Mouse (Mus musculus) stomach, embryonic 14.5 days (tissue): ENCODE results near the gene Ctdsp2. TPM values are rescaled to one million over a fixed set of nuclear protein-coding genes. Genes with fewer than 3 reads are reported as not detected.

Experiments used
- ATAC-seq: fragments of 200-750 bp; cut with Nextera tagmentation; 2 replicates; pipeline ENCODE4 v1.8.0; 2017; ENCODE audit warnings: low read depth, moderate TSS enrichment; ENCODE audit not compliant: insufficient number of reproducible peaks, insufficient read depth, low FRiP score
- H3K27ac ChIP-seq: fragments of 300-500 bp; sonication (generic); 2 replicates; pipeline ENCODE4 v1.5.1; 2014; ENCODE audit warnings: mild to moderate bottlenecking, low read length, moderate library complexity, mixed read lengths
- H3K27me3 ChIP-seq: fragments of 300-500 bp; sonication (generic); 2 replicates; pipeline ENCODE4 v1.6.1; 2014; ENCODE audit warnings: low read length, control low read depth, mixed read lengths; ENCODE audit not compliant: control insufficient read depth, insufficient read depth
- H3K36me3 ChIP-seq: fragments of 300-500 bp; sonication (generic); 2 replicates; pipeline ENCODE4 v1.6.1; 2014; ENCODE audit warnings: mild to moderate bottlenecking, control low read depth, low read length, moderate library complexity, mixed read lengths; ENCODE audit not compliant: control insufficient read depth, insufficient read depth
- H3K4me1 ChIP-seq: fragments of 300-500 bp; sonication (generic); 2 replicates; pipeline ENCODE4 v1.6.1; 2014; ENCODE audit warnings: low read length, control low read depth, mixed read lengths; ENCODE audit not compliant: control insufficient read depth, insufficient read depth
- H3K4me2 ChIP-seq: fragments of 300-500 bp; sonication (generic); replicated peaks from 2 replicates; pipeline ENCODE4 v1.6.1; 2014; ENCODE audit warnings: low read depth, low read length, control low read depth
- H3K4me3 ChIP-seq: fragments of 300-500 bp; sonication (generic); 2 replicates; pipeline ENCODE4 v1.5.1; 2014; ENCODE audit warnings: low read depth, low read length, control low read depth
- H3K9ac ChIP-seq: fragments of 300-500 bp; sonication (generic); replicated peaks from 2 replicates; pipeline ENCODE4 v1.6.1; 2014; ENCODE audit warnings: low read depth, mild to moderate bottlenecking, control low read depth, low read length, moderate library complexity, mixed read lengths
- H3K9me3 ChIP-seq: fragments of 300-500 bp; sonication (generic); 2 replicates; pipeline ENCODE4 v1.6.1; 2016; ENCODE audit warnings: low read depth, low read length, control low read depth; ENCODE audit not compliant: control insufficient read depth
- WGBS: fragments of 180-500 bp; shearing (Covaris S2); extraction: QIAGEN DNeasy Blood & Tissue Kit; methylation state at CpG from one replicate; pipeline ENCODE4 v1.1.7; 2014; 5-methylcytosine and 5-hydroxymethylcytosine counted together
- polyA plus RNA-seq: library from polyadenylated mRNA; unstranded; fragments of >200 nt; fragmentation: Nextera tagmentation; extraction: Ambion mirVana; gene quantifications from 2 replicates; pipeline ENCODE4 v1.2.1, GENCODE M21; 2014

Gene Ctdsp2
- polyA plus RNA-seq, 1 experiment from 2014 or later = 107 TPM

DNA sequence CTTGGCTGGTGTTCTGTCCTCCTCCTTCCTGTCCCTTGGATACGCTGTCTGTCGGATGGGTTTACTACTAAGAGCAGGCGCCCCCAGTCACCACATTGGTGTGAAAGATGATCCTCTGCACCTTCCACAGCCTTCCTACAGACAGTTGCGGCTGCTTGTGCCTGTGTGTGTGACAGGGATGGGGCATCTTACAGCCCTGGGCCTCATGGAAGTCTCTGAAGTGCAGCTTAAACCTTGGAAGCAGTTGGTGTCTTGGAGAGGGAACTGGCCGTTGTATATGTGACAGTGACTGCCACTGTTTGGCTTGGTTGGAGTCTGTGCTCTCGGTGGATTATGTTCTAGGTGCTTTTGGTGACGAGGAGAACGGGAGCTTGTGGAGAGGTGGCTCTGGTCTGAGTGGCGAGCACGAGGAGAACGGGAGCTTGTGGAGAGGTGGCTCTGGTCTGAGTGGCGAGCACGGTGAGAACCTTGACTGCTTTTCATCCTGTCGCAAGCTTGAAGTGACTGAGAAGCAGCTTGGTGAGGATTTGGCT is 4.7 kb downstream of the Ctdsp2 start:
- H3K4me3 ChIP-seq = peak overlapping the region; percentile 98; the same call in 1 of the 2 replicates
- no peaks in the 10 kb centered on the region for H3K9me3 ChIP-seq
- H3K27me3 ChIP-seq = no peaks in the 10 kb centered on the region
- H3K9ac ChIP-seq = 0 out of 2 replicates have a peak overlapping the region, but pooled peaks have one; percentile 21
- no peak for ATAC-seq
- H3K27ac ChIP-seq = peak overlapping the region; percentile 35; the same call in 1 of the 2 replicates
- H3K4me2 ChIP-seq = peak overlapping the region; percentile 98
- 39% methylated on average over 14 of the region's 14 CpGs for WGBS
- H3K4me1 ChIP-seq = peaks cover 76% of the 10 kb centered on the region
- peaks cover 4% of the 10 kb centered on the region; the same call in 1 of the 2 replicates for H3K36me3 ChIP-seq

DNA sequence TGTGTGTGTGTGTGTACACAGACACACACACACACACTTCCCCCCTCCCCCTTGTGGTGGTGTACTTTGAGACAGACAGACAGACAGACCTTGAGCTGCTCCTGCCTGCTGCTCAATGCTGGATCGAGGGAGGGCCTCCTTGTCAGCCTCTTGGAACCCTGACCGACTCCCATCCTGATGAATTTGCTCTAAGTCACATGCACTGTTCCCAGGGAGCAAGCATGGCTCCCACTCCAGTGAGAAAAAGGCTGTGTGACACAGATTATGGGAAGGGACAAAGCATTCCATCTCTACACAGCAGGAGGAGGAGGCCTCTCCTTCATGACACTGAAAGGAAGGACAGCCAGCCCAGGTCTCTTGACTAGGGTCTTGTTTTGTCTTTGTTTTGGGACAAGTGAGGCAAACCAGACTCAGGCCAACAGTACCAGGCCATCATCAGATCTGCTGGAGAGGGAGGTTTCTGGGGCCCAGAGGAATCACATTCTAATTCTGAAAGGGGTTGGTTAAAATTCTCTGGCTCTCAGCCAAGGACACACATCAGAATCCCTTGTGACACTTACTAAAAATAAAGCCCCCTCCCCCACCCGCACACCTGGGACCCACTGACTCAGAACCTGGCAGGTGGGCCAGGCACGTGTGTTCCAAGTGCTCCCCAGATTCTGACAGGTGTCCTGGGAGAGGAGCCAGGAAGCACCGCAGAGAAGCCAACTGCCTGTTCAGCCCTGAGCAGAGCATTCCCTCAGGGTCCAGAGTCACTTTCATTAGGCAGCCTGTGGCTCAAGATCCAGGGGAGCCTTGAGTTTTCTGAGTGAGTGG is 5.9 kb downstream of the Ctdsp2 start:
- 18% methylated on average over 5 of the region's 5 CpGs for WGBS
- ATAC-seq = no peak
- Histone ChIP-seq H3K9me3 (no peaks in the 10 kb centered on the region), H3K4me1 (peaks cover 83% of the 10 kb centered on the region), H3K27ac (peak overlapping the region; percentile 35; the same call in 1 of the 2 replicates), H3K27me3 (no peaks in the 10 kb centered on the region), H3K4me3 (no peak overlapping the region), H3K36me3 (peaks cover 4% of the 10 kb centered on the region; the same call in 1 of the 2 replicates), H3K4me2 (peak overlapping the region; percentile 98; the same call in 1 of the 2 replicates), H3K9ac (no peak overlapping the region)

GRCm38 (mm10) chr10:126985127-126985526 is 6.6 kb downstream of the Ctdsp2 start:
- 82% methylated on average over 4 of the region's 4 CpGs for WGBS
- H3K27ac ChIP-seq = peak overlapping the region; percentile 35
- H3K9ac ChIP-seq = no peak overlapping the region

DNA sequence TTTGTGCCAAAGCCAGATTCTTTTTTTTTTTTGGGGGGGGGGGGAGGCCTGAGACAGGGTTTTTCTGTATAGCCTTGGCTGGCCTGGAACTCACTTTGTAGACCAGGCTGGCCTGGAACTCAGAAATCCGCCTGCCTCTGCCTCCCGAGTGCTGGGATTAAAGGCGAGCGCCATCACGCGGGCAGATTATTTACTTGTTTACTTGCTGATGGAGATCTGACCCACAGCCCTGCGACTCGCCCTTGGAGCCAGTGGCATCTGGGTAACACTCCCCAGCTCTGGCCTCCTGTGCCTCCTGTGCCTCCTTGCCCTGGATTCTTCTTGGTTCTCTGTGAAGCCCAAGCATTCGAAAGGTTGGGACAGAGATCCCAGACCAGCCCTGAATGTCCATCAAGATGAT is 7.1 kb downstream of the Ctdsp2 start:
- Histone ChIP-seq H3K4me3 (no peak overlapping the region), H3K4me2 (no peak overlapping the region), H3K4me1 (peaks cover 86% of the 10 kb centered on the region), H3K9ac (no peak overlapping the region), H3K9me3 (no peaks in the 10 kb centered on the region), H3K36me3 (peaks cover 4% of the 10 kb centered on the region; the same call in 1 of the 2 replicates), H3K27me3 (no peaks in the 10 kb centered on the region), H3K27ac (peak overlapping the region; percentile 86)
- no peak for ATAC-seq
- WGBS = 91% methylated on average over 9 of the region's 9 CpGs

More at GRCm38 (mm10) chr10:126985127-126985526, 6.6 kb downstream of the Ctdsp2 start:
- Histone ChIP-seq H3K4me2 (no peak overlapping the region), H3K9me3 (no peaks in the 10 kb centered on the region), H3K4me3 (no peak overlapping the region), H3K27me3 (no peaks in the 10 kb centered on the region), H3K4me1 (peaks cover 85% of the 10 kb centered on the region), H3K36me3 (peaks cover 4% of the 10 kb centered on the region; the same call in 1 of the 2 replicates)
- ATAC-seq = no peak

DNA sequence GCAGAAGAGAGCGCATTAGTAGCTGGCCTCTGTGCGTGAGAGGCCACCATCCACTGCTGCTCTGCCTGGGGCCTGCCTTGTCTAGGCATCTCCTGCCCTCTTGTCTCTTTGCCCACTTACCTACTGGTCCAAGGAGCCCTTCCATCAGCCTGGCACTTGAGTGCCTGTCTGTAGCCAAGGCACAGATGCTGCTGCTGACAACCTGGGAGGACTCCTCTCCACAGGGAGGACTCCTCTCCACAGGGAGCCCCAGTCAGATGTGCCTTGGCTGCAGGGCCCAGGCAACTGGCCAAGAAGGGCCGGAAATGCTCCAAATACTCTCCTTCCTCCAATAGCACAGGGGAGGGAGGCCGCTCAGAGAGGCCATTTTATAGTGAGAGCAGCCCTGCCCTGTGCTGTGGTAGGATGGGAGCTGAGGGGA is 8.0 kb downstream of the Ctdsp2 start:
- H3K4me2 ChIP-seq = peak overlapping the region; percentile 20; the same call in 1 of the 2 replicates
- 40% methylated on average over 4 of the region's 4 CpGs for whole genome bisulfite sequencing
- H3K36me3 ChIP-seq = peaks cover 8% of the 10 kb centered on the region; the same call in 1 of the 2 replicates
- H3K9me3 ChIP-seq = no peaks in the 10 kb centered on the region
- peak; percentile 42; the same call in 1 of the 2 replicates for ATAC-seq
- H3K4me3 ChIP-seq = 0 out of 2 replicates have a peak overlapping the region, but pooled peaks have one; percentile 2
- peak overlapping the region; percentile 86 for H3K27ac ChIP-seq
- no peaks in the 10 kb centered on the region for H3K27me3 ChIP-seq
- peak overlapping the region; percentile 6; the same call in 1 of the 2 replicates for H3K9ac ChIP-seq
- peaks cover 77% of the 10 kb centered on the region for H3K4me1 ChIP-seq

DNA sequence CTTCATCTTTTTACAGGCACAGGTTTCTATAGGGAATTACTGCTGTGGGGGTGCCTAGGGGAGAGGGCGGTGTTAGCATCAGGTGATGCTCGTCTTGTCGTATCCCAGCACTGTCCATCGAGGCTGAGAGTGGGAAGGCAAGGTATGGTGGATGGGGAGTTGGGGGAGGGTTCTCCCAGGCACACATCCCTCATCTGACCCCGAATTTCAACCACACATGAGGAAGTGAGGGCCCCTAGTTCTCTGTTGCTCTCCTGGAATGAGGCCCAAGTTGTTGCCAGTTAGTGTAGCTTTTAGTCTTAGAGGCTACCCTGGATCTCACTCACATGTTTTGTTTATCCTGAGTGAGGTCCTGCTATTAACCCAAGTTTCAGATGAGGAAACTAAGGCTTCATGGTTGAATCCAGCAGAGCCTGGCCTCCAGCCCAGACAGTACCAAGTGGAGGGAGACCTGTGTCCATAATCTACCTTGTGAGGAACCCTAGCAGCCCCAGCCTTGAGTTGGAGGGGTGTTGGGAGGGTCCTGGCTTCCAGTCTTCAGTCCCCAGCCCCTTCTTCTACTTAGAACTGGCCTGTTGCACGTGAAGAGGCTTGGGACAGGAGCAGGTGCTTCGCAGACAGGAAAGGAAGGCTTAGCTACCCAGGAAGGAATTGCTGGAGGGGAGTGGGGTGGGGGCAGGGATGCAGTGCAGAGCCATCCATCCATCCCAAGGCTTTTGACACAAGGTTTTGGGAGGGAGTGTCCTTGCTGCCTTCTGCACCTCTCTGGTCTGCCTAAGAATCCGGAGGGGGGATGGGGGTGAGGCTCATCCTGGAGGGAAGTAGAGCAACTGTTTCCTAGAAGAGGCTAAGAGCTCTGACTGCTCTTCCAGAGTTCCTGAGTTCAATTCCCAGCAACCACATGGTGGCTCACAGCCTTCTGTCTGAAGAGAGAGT is 8.9 kb downstream of the Ctdsp2 start:
- Histone ChIP-seq H3K27me3 (no peaks in the 10 kb centered on the region), H3K9me3 (no peaks in the 10 kb centered on the region), H3K9ac (no peak overlapping the region), H3K4me2 (peak overlapping the region; percentile 20; the same call in 1 of the 2 replicates), H3K36me3 (peaks cover 17% of the 10 kb centered on the region), H3K4me3 (0 out of 2 replicates have a peak overlapping the region, but pooled peaks have one; percentile 2), H3K4me1 (peaks cover 68% of the 10 kb centered on the region), H3K27ac (peak overlapping the region; percentile 86)
- 47% methylated on average over 8 of the region's 8 CpGs for WGBS
- no peak for ATAC-seq

DNA sequence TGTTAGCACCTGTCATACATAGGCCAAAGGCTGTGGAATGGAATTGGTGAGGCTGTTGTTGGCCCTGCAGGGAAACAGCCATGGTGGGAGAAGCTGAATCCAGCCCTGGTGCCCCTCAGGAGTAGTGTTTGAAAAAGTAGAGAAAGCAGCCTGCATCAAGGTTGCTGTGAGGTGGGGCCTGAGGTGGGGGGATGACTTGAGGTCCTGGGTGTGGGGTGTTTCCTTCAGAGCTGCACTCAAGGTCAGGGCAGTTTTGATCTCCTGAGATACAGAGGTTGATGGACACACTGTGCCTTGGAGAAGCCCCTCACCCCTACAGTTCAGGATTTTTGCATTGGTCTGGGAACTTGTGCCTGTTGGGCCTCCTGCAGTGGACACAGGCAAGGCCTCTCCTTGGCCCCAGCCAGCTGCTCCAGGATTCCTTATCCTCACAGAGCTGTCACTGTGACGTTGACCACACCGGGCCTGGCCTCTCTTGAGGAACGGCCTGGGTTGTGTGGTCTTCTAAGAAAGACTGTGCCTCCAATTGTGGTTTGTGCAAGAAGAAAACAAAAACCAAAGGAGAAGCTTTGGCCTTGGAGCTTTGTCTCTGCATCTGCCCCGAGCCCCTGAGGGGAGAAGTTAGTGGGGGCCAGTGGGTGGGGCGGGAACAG is 10.1 kb downstream of the Ctdsp2 start:
- peak overlapping the region; percentile 58; the same call in 1 of the 2 replicates for H3K27ac ChIP-seq
- no peaks in the 10 kb centered on the region for H3K27me3 ChIP-seq
- no peaks in the 10 kb centered on the region for H3K9me3 ChIP-seq
- H3K36me3 ChIP-seq = peaks cover 29% of the 10 kb centered on the region
- 60% methylated on average over 5 of the region's 5 CpGs for WGBS
- no peak overlapping the region for H3K9ac ChIP-seq
- ATAC-seq = no peak
- no peak overlapping the region for H3K4me3 ChIP-seq
- no peak overlapping the region for H3K4me2 ChIP-seq
- H3K4me1 ChIP-seq = peaks cover 56% of the 10 kb centered on the region
